Mouse (Mus musculus): Measurements from ENCODE around the gene Ccdc87. TPM values are rescaled to one million over a fixed set of nuclear protein-coding genes. Genes with fewer than 3 reads are reported as not detected.
"Not testable (repeated sequence)": the region's sequence is repeated elsewhere in the genome, so short reads cannot be mapped to it uniquely, and the experiment has no call there.

The Ccdc87 gene
- total RNA-seq, 2 experiments from 2014 or later = 2.0 to 2.6 TPM

DNA sequence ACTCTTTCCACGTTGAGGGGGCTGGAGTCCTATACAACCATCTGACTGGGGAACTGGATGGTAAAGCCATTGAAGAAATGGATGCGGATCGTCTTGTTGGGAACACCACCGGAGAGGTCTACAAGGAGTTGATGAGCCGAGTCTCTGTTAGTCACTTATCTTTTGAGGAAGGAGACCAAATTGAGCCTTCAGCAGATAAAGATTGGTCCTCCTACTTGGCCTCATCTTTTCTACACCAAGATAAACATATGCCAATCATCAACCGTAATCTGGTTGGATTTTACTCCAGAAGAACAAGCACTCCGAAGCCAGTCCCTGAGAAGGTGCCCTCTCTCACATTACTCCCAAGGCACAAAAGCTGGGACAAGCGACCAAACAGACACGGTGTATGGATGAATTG, 1.7 kb downstream of the Ccdc87 start:
- Histone ChIP-seq H3K27ac (no peak overlapping the region), H3K4me3 (no peak overlapping the region)
- no peak for TF ChIP-seq CTCF (IDR thresholded peaks at IDR 0.05)
- intact Hi-C loops (cut with DNase I) = loop anchor here (10.0 kb wide), 1 partner anchor 336 kb away; no protein-coding TSS in a partner anchor
- DNase-seq (ENCODE audit: extremely low spot score in 1 of 2, low spot score in 2 of 2) = no peak

DNA sequence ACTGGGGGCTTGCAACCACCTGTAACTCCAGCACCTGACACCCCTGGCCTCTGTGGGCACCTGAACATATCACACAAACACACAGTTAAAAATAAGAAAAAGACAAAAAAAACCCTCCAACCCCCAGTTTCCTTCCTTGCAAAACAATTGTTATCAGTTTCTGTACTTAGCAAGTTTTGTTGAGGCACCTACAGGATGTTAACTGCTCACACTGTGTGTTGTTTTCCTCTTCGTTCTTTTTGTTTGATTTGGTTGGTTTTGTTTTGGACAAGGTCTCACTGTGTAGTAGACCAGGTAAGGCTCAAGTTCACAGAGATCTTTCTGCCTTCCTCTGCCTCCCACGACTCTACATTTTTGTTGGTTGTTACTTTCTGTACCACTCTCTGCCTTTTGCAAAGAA, 3.4 kb downstream of the Ccdc87 start:
- intact Hi-C loops (cut with DNase I) = loop anchor here (10.0 kb wide), 1 partner anchor 338 kb away; no protein-coding TSS in a partner anchor
- no peak overlapping the region for H3K4me3 ChIP-seq
- no peak overlapping the region for H3K27ac ChIP-seq
- no peak for TF ChIP-seq CTCF (IDR thresholded peaks at IDR 0.05)
- no peak for DNase-seq (ENCODE audit: extremely low spot score in 1 of 2, low spot score in 2 of 2)

DNA sequence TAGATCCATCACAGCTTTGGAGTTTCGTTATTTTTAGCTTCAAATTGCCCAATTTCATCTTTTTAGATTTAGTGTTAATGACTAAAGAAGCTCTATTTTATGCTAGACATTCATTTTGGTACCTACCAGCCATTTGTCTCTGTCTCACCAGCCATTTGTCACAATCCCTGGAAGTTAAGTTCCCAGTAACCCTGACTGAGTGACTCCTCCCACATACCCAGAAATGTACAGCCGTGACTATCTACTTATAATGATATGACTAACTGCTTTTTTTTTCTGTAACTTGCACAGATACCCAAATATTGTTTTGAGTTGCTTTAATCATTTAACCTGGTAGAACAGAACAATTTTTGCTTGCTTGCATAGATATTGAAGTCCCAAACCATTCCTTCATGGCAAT, 6.7 kb downstream of the Ccdc87 start:
- TF ChIP-seq CTCF (IDR thresholded peaks at IDR 0.05) = no peak
- Histone ChIP-seq H3K4me3 (no peak overlapping the region), H3K27ac (no peak overlapping the region)
- intact Hi-C loops (cut with DNase I) = loop anchor here (5.0 to 10.0 kb wide), 2 partner anchors 89 to 341 kb away; partner anchors contain the start of gene Rbm4b
- no peak for DNase-seq (ENCODE audit: extremely low spot score in 1 of 2, low spot score in 2 of 2)

DNA sequence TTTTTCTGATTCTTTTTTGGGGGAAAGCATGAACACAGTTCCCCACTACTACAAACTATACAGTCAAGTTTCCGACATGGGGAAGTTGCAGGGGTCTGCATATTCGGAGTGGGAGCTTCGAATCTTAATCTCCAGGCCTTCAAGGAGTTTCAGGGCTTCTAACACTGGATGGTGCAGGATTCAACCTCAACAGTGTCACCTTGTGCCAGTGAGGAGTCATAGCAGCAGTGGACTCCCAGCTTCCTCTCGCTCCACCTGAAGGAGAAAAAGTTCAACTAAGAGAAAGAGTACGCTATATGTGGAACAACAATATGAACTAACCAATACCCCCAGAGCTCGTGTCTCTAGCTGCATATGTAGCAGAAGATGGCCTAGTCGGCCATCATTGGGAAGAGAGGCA, 8.3 kb downstream of the Ccdc87 start:
- H3K27ac ChIP-seq = no peak overlapping the region
- intact Hi-C loops (cut with DNase I) = loop anchor here (5.0 to 10.0 kb wide), 2 partner anchors 90 to 343 kb away; partner anchors contain the start of gene Rbm4b
- no peak for DNase-seq (ENCODE audit: extremely low spot score in 1 of 2, low spot score in 2 of 2)
- H3K4me3 ChIP-seq = no peak overlapping the region
- peak; percentile 61 for TF ChIP-seq CTCF (IDR thresholded peaks at IDR 0.05)

DNA sequence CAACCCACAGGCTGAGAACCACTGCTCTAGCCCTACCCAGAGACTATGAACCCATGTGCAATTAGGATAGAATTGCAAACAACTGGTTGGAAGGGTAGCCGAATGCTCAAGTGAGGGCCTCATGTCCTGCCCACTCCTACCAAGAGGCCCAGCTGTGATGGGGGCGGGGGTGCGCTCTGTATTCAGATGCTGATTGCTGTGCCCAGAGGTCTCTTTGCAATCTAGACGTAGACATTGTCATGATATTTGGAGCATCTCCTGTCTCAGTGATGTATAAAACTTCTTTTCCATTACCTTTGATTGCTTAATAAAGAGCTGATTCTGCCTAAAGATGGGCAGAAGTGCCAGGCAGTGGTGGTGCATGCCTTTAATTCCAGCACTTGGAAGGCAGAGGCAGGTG, 10.6 kb downstream of the Ccdc87 start:
- DNase-seq (ENCODE audit: extremely low spot score in 1 of 2, low spot score in 2 of 2) = no peak
- intact Hi-C loops (cut with DNase I) = loop anchor here (5.0 to 10.0 kb wide), 2 partner anchors 92 to 345 kb away; partner anchors contain the start of gene Rbm4b
- Histone ChIP-seq H3K27ac (no peak overlapping the region), H3K4me3 (no peak overlapping the region)
- no peak for TF ChIP-seq CTCF (IDR thresholded peaks at IDR 0.05)

DNA sequence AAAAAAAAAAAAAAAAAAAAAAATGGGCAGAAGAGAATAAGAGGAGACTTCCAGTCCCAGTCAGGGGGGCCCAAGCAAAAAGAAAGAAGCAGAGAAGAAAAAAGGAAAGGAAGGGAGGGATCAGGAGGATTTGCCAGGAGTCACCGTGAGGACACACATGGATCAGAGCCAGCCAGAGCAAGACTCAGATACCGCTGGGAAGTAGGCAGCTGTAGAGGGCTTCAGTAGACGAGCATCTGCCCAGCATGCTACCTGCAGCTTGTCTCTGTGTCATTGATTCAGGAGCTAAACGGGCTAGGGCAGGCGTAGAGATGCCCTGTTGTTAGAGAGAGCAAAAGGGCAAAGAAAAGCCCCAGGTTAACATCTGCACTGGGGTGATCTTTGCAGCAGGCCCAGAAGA, 11.1 kb downstream of the Ccdc87 start:
- Histone ChIP-seq H3K4me3 (no peak overlapping the region), H3K27ac (no peak overlapping the region)
- intact Hi-C loops (cut with DNase I) = no loop called here
- no peak for DNase-seq (ENCODE audit: extremely low spot score in 1 of 2, low spot score in 2 of 2)
- no peak for TF ChIP-seq CTCF (IDR thresholded peaks at IDR 0.05)

DNA sequence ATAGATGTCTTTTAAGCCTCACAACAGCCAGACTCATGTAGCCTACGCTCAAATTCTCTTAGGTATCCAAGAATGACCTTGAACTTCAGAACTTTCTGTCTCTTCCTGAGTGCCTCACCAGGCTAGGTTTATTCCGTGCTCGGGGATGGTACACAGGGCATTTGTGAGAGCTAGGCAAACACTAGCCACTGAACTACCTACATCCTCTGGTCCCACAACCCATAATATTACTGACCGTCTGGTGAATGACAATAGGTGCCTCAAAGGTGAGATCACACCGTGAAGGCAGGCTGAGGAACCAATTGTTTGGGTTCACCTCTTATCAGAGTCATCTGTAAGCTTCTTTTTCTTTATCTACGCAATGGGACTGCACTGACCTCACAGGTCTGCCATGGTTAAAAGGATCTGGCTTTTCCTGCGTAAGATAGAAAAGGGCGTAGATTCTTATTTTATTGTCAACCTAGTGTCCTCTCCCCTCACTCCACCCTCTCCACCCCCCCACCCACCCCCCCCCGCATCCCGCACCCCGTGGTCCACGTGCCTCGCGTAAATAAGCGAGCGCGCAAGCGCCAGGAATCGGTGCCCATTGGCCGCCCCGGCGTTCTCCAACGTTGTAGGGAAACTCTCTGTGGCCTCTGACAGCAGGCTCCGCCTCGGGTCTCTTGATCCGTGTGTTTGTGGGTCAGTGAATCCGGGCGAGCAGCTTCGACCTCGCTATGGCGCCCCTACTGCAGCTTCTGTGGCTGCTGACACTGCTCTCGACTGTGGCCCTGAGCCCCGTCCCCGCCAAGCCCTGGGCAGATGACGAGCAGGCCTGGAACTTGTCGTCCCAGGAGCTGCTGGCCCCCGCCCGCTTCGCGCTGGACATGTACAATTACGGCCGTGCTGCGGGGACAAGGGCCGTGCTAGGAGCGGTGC, 15.6 kb downstream of the Ccdc87 start, which contains the start of gene Ctsf:
TSS of gene Ctsf (plus strand) at position 579 of the 918 bp plus-strand sequence.
- intact Hi-C loops (cut with DNase I) = no loop called here
- peak within 1 kb of the TSS; percentile 88 for H3K27ac ChIP-seq
- DNase-seq (ENCODE audit: extremely low spot score in 1 of 2, low spot score in 2 of 2) = peak; percentile 87 to 89
- peak within 1 kb of the TSS; percentile 81 for H3K4me3 ChIP-seq
- TF ChIP-seq CTCF (IDR thresholded peaks at IDR 0.05) = no peak; the same call in 1 of the 2 replicates

DNA sequence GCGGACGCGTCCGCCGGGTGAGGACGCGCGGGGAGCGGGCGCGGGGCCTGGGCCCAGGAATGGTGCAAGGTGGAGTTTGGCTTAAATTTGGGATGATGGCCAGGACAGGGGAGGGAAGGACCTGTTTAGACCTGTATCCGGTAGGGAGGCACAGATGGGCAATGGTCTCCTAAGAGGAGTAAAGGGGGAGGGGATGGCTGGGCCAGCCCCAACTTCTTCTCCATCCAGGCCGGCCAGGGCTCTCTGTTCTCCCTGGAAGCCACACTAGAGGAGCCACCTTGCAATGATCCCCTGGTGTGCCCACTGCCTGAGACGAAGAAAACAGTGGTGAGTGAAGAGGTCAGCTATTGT, 16.3 kb downstream of the Ccdc87 start:
- TF ChIP-seq CTCF (IDR thresholded peaks at IDR 0.05) = no peak
- Histone ChIP-seq H3K27ac (peak overlapping the region; percentile 88), H3K4me3 (peak overlapping the region; percentile 81)
- intact Hi-C loops (cut with DNase I) = no loop called here
- no peak for DNase-seq (ENCODE audit: extremely low spot score in 1 of 2, low spot score in 2 of 2)

DNA sequence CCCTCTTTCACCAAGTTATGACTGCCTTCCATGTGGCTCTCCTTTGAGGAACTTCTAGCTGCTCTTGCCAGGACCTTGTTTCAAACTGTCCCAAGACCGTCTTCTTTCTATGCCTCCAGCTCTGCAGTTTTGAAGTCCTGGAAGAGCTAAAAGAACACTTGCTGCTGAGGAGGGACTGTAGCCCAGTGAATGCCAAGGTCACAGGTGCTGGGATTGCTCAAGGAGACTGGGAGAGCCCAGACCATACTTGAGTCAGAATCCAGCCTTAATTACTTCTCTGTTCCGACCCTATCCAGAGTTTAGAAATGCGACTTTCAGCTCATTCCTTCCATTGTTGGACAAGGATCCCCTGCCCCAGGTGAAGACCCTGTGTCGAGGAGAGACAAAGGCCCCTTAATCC, 16.8 kb downstream of the Ccdc87 start:
- intact Hi-C loops (cut with DNase I) = no loop called here
- no peak for DNase-seq (ENCODE audit: extremely low spot score in 1 of 2, low spot score in 2 of 2)
- H3K27ac ChIP-seq = peak overlapping the region; percentile 88; the same call in 1 of the 2 replicates
- TF ChIP-seq CTCF (IDR thresholded peaks at IDR 0.05) = no peak
- peak overlapping the region; percentile 81 for H3K4me3 ChIP-seq

DNA sequence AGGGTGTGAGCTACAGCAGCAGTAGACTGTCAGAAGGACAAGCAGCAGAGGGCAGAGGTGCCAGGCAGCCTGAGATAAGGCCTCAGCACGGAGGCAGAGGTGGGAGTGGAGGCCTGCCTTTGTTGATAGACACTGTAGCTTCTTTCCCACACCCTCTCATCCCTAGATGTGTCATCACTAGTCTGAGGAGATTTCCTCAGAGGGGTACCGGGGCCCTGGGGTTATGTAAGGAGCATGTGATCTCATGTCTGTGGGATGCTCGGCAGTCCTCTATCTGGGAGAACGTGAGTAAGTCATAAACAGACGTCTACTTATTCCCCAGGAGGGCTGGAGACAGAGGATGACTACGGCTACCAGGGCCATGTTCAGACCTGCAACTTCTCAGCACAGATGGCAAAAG, 19.9 kb downstream of the Ccdc87 start:
- intact Hi-C loops (cut with DNase I) = no loop called here
- no peak for DNase-seq (ENCODE audit: extremely low spot score in 1 of 2, low spot score in 2 of 2)
- TF ChIP-seq CTCF (IDR thresholded peaks at IDR 0.05) = no peak
- Histone ChIP-seq H3K27ac (no peak overlapping the region), H3K4me3 (no peak overlapping the region)

DNA sequence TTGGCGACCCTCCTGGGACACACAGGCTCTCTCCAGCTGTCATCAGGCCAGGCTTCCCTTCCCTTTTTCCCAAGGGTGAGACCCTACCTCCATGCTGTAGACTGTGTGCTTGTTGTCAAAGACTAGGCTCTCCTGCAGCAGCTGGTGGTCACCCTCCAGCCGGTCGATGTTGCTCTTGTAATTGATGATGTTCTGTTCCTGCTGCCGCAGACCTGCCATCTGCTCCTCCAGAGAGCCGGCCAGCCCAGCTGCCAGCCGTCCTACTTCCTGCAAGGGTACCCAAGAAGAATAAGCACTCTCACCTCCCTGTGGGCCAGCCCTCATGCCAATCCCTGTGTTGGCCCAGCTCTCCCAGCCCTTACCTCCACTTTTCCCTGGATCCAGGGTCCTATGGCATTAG, 23.9 kb downstream of the Ccdc87 start:
- no peak overlapping the region for H3K4me3 ChIP-seq
- DNase-seq (ENCODE audit: extremely low spot score in 1 of 2, low spot score in 2 of 2) = no peak
- no peak overlapping the region for H3K27ac ChIP-seq
- intact Hi-C loops (cut with DNase I) = no loop called here
- TF ChIP-seq CTCF (IDR thresholded peaks at IDR 0.05) = no peak

DNA sequence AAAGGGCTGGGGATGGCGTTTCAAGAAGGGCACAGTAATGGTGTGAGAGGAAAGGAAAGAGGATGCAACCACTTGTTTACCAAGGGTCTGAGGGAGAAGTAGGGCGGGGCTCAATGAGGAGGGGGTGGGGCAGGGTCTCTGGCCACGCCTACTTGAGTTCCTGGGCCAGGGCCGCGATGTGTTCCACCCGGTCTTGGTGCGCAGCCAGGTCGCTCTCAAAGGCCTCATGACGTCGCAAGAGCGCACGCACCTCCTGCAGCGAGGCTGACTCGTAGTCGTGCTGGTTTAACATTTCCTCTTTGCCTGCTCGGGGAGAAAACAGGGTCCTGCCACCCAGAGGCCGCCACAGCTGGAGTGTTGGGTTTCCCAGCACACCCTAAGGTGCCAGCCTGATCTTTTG, 26.0 kb downstream of the Ccdc87 start:
- intact Hi-C loops (cut with DNase I) = no loop called here
- DNase-seq (ENCODE audit: extremely low spot score in 1 of 2, low spot score in 2 of 2) = no peak

DNA sequence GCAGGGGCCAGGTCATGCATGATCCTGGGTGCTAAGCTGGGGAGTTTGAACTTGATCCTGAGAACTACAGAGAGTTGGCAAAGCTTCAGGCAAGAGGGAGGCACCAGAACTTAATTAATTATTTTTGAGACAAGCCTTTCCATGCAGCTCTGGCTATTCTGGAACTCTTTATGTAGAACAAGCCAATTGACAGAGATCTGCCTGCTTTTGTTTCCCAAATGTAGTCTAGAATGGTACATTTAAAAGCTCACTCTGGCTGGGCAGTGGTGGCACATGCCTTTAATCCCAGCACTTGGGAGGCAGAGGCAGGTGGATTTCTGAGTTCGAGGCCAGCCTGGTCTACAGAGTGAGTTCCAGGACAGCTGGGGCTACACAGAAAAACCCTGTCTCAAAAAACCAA, 35.4 kb downstream of the Ccdc87 start:
- H3K27ac ChIP-seq; DNase-seq (ENCODE audit: extremely low spot score in 1 of 2, low spot score in 2 of 2); H3K4me3 ChIP-seq; intact Hi-C loops (cut with DNase I): not testable (repeated sequence)

More for the DNA sequence above, 26.0 kb downstream of the Ccdc87 start:
- Histone ChIP-seq H3K27ac (no peak overlapping the region), H3K4me3 (no peak overlapping the region)
- TF ChIP-seq CTCF (IDR thresholded peaks at IDR 0.05) = no peak
